Mouse (Mus musculus) urinary bladder, adult 18-20 months (tissue): ENCODE results near the gene Olfr498.

ENCODE experiments used
- DNase-seq, 2 experiments: peaks; one replicate each; pipeline ENCODE4 v3.0.0; 2022; ENCODE audit warnings: low spot score in 2 of 2, mixed read lengths in 2 of 2

The Olfr498 gene

DNA sequence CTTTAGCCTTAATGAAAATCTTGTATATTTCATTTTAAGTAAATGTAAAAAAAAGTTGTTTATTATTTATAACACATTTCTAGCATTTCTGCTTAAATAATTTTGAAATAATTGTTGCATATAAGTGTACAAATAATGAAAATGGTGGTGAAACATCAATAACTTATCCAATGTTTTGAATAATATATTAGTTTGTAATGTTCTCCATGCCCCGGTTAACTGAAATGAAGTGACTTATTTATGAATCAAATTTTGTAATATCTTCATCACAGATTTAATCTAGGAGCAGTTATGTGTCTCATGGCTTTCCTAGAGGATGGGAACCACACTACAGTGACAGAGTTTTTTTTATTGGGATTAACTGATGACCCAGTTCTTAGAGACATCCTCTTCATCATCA, at the start of gene Olfr498:
Gene Olfr498 (plus strand): TSS at position 301 of the 400 bp plus-strand sequence.
- no peak for DNase-seq

DNA sequence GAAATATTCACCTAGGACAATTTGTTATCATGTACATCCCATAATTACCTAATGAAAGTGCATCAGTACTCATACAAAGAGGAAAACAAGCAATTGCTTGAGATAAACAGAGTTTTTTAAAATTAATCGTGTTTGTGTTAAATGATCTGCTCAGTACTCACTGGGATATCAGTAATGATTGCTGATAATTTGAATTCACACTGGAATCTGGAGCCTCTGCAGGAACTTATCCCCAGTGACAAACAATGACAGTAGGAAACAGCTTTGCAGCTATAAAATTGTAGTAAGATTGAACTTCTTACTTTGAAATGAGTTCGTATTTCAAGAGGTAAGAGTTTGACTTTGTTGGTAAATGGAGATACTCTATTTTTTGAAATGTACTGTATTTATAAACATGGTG, 45.0 kb upstream of the Olfr498 start, which contains the start of gene Olfr497:
Gene Olfr497 (plus strand): TSS at position 301 of the 400 bp plus-strand sequence.
- no peak for DNase-seq
